Mouse (Mus musculus): ENCODE results near the gene Slc22a14.

Slc22a14 gene

GRCm38 (mm10) chr9:119355943-119356342 is 9.4 kb downstream of the Slc22a14 start:
- no peak for DNase-seq

- no peak for DNase-seq
Observed at GRCm38 (mm10) chr9:119353926-119354325, 11.4 kb downstream of the Slc22a14 start.

- DNase-seq = peak; percentile 86 to 92
Observed at GRCm38 (mm10) chr9:119352060-119352459, 13.3 kb downstream of the Slc22a14 start.

- no peak for DNase-seq
Observed at GRCm38 (mm10) chr9:119350947-119351705, 14.2 kb downstream of the Slc22a14 start.

DNA sequence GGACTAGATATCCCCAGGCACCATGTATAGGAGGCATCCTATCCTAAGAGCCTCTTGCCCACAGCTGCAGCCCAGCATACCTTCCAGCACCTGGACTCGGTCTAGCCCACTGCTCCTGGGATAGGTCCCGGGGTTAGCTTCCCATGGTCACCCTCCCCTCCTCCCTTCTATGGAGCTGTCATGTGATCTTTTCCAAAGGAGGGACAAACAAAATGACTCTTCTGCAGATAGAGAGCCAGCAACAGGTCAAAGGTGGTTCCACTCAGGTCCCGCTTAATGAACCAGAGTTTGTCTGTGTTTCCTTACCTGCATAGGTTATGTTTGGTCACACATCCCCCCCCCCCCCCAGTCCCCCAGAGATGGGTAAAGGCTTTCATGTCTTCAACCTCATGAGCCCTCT is 14.8 kb downstream of the Slc22a14 start:
- DNase-seq = no peak

DNA sequence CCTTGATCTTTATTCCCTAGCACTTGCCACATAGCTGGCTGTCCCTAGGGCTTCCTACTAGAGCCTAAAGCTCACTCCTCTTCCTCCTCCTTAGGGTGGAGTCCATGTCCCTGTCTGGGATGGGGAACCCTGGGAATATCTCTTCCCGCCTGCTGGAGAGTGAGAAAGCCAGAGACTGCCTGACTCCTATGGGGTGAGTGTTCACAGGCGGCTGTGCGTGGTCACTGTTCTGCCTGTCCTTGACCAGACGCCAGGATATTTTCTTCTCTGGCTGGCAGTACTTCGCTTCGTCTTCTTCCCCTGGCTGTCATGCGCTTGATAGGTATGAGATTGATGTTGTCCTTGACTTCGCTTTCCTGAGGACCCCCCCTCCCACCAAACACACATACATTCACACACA is 19.0 kb downstream of the Slc22a14 start:
- no peak for DNase-seq

- no peak for DNase-seq
Observed at GRCm38 (mm10) chr9:119342728-119343127, 22.6 kb downstream of the Slc22a14 start.

DNA sequence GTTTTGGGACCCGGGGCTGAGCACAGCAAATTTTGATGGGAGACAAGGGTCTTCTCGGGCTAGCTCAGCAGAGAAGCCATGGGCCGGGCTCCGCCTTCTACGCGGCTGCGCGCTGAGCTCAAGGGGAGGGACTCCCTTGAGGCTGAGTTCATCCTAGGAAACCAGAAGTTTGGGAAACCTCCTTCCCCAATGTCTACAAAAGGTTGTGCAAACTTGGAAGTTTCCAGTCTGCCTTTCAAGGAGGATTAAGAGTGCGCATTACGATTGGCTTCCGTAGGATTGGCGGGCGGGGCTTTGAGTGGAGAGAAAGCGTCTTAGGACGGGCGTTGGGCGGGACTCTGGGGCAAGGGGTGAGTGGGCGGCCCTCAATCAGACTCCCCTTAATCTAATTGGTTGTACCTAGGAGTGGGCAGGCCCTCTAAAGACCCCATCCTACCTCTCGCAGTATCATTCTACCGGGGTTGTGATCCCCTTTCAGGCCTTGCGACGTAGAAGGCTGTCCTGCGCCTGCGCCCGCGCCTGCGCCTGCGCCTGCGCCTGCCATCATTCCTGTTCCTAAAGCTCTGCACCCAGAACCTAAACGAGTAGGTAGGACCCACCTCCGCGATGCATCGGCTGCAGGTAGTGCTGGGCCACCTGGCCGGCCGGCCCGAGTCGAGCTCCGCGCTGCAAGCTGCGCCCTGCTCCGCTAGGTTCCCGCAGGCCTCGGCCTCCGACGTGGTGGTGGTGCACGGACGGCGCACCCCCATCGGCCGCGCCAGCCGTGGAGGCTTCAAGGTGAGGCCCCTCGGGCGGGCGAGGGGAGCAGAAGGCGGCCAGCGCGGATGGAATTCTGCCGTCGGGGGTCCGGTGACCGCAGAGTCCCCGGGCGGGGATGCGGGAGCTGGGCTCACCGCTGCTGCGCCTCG is 24.2 kb downstream of the Slc22a14 start, which contains the start of gene Myd88:
Gene Myd88 (minus strand): TSS at position 503 of the 908 bp plus-strand sequence.
- DNase-seq = peak; percentile 87 to 93

- no peak for DNase-seq
Observed at GRCm38 (mm10) chr9:119340212-119340580, 25.2 kb downstream of the Slc22a14 start.

GRCm38 (mm10) chr9:119339558-119340211 is 25.7 kb downstream of the Slc22a14 start, which contains the start of gene Acaa1a:
Acaa1a (plus strand) TSS chr9:119339676.
- peak; percentile 86 to 87 for DNase-seq

DNA sequence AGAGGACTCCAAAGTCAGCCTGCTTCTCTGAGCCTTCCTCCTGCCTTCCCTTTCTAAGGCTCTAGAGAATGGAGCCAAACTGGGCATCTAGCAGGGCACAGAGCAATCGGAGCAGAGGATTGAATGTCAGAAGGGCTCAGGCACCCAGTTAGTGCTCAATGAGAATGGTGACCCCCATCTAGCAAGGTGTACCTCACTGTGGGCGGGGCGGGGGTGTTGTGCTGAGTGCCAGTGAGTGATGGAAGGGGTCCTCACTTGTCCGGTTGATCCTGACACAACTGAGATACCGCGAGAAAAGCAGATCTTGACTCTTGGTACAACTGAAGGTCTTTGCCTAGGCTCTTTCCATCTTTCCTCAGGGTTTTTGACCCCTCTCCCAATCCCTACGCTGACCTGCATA is 26.2 kb downstream of the Slc22a14 start:
- no peak for DNase-seq

DNA sequence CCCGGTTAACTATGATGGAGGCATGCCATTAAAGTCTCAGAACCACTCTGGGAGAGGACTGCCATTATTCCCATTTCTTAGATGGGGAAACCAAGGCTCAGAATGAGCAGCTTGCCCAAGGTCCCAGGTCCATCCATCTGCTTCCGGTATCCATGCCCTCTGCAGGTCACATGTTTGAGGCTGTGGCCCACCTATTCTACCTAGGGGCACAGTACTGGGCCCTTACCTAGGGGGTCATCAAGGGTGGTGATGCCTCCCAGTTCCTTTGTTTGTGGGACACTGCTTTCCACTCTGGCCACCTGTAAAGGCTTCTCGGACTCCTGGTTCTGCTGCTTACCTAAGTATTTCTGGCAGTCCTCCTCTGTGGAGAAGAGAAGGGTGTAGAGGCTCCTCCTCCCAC is 27.0 kb downstream of the Slc22a14 start:
- DNase-seq = no peak

DNA sequence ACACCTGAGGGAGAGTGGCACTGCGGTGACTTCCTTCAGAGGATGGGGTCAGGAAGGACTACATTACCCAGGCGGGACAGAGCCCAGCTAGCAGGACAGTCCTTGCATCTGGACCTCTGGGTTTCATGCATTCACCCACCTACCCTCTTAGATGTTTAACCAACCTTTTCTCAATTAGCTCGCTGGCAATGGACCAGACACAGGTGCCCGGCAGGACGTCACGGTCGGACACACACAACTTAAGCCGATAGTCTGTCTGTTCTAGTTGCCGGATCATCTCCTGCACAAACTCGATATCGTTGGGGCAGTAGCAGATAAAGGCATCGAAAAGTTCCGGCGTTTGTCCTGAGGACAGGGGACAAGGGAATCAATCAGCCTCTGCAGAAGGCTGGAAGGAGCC is 27.5 kb downstream of the Slc22a14 start:
- peak in 1 of 2 experiments; percentile 27 for DNase-seq

DNA sequence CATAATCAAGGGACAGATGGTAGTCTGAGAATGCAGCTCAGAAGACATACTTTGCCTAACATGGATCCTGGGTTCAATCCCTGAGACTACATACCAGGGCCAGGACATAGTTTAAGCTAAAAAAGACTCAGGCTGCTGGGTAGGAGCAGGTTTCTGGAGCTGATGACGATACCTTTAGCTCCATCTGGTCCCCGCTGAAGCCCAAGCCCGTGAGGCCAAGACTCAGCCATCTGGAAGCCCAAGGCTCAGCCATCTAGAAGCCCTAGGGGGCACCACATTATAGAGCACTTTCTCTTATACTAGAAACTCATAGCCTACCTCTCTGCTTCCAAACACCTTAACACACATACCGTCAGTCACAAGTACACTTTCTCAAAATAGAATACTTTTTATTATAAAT is 29.8 kb downstream of the Slc22a14 start:
- peak; percentile 31 to 35 for DNase-seq

DNA sequence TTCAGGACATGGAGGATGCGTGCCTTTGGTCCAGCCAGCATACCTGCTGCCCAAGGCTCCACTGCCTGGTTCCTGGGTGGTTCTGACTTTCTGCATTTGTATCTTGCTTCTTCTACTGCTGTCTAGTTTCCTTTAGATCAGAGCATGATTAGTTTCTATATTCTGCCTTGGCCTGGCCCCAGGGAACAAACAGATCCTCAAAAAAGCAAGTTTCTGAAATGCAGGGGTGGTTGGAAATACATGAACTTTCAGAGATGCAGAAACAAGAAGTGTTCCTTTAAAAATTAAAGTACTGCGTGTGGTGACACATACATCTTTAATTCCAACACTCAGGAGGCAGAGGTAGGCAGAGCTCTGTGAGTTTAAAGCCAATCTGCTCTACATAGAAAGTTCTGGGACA is 30.5 kb downstream of the Slc22a14 start:
- DNase-seq = no peak

- DNase-seq = peak; percentile 60 to 70
Observed at GRCm38 (mm10) chr9:119334324-119334723, 31.0 kb downstream of the Slc22a14 start.

GRCm38 (mm10) chr9:119330186-119330963 is 35.0 kb downstream of the Slc22a14 start:
- peak in 1 of 2 experiments; percentile 28 for DNase-seq

DNA sequence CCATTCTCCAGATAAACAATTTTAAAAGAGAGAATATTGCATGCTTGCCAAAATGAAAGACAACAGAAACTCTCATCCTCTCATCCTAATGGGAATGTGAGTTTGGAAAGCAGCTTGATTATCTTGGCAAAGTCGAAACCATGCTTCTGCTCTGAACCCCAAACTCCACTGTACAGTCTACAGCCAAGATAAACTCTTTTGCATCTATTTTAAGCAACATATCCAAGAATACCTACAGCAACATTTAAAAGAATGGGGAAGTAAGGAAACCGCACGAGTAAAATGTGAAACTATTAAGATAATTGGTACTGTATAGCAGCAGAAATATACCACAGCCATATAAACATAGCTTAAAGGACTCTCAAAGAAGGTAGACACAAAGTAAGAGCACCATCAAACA is 36.9 kb downstream of the Slc22a14 start:
- DNase-seq = no peak

DNA sequence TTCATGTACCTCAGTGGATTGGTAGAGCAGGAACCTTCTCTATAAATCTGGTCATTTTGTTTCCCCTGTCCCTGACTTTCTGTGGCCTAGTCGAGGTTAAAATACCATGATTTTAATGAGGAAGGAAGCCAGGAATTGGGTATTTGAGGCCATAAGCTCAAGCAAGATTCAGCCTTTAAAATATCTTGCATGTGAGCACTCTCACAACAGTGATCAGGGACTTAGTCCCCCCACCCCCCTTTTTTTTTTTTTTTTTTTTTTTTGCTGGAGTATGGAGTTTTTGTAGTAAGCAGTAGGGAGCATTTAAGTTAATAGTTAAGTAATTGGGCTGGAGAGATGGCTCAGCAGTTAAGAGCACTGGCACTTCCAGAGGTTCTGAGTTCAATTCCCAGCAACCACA is 41.2 kb downstream of the Slc22a14 start:
- no peak for DNase-seq

- DNase-seq = no peak
Observed at GRCm38 (mm10) chr9:119323260-119323645, 42.1 kb downstream of the Slc22a14 start.

DNA sequence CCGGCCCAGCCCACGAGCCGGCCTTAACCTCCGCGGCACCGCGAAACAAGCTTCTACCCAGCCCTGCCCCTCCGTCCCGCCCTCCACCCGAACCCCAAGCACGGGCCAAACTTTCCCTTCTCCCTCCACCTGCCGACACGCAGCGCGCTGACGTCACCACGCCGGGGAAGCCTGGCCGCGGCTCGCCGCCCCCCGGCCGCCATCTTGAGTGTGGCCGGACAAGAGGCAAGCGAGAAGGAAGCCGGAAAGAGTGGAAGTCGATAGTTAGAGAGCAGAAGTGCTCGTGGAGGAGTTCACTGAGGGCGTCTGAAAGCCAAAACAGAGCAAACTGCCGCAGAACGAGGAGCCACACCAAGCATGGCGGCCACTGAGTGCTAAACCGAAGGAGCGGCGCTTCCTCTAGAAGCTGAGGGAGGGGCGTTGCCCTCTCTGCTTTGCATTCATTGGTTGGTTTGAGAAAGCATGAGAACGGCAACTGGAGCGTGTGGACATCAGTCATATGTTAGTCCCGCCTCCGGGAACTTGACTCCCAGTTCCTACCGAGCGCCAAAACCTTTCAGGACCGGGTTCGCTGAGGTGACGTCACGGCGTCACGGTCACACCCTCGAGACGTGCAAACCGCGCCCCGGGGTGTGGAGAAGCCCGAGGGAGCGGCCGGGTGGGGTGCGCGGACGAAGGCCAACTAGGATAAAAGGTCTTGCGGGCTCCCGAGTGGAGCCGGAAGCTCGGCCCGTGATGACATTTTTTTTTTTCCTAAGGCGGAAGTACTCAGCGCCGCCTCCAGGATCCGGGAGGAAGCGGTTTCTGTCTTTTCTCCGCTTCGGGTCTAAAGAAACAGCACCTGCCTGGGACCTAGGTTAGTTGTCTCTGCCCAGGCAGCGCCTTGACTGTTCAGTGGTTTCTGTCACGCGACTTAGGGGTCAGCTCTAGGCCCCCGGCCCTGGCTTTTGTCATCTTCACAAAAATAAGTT is 42.8 kb downstream of the Slc22a14 start, which contains the start of gene Oxsr1:
Gene Oxsr1 (minus strand): TSS at position 139 of the 971 bp plus-strand sequence.
- peak; percentile 98 for DNase-seq

All from cerebellum, postnatal 10 days (tissue).